ENCODE assay signal across 23 mouse cellular contexts in the genomic region with DNA sequence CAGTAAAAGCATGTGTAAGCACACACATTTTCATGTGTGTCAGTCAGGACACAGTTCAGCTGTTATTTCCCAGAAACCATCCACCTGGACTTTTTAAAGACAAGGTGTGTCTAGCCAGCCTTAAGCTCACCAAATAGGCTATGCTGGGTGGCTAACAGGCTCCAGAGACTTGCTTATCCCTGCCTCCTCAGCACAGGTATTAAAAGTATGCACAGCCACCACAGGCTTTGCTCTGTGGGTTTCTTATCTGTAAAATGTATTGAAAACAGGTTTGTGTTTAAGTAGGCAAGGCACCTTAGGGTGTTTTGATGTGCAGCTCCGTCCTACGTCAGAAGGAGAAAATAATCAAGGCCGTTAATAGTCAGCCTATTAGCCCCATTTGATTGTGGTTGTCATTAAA.
DNase-seq lines count a peak whose midpoint lies in the region; ATAC-seq lines count a peak whose summit lies in the region.
"Had no signal": no experiment of that assay in that cellular context is flagged by ENCODE, and none has a peak within 500 bp of the region (broad histone marks: within the 10 kb centered on the region; RNA-seq: fewer than 3 reads in every experiment).

No protein-coding gene starts in this region.

- H3K9ac ChIP-seq in hindbrain, embryonic 13.5 days: no peak overlapping the region
- no peak overlapping the region for H3K9ac ChIP-seq in hindbrain, embryonic 11.5 days (ENCODE audit: low read depth, low read length)
- H3K9ac ChIP-seq in midbrain, embryonic 11.5 days (ENCODE audit: low read length): no peak overlapping the region
- no peak overlapping the region for H3K9ac ChIP-seq in midbrain, embryonic 13.5 days (replicated peaks)
- no peak overlapping the region for H3K9ac ChIP-seq in limb, embryonic 12.5 days (replicated peaks)
- H3K9ac ChIP-seq: forebrain, embryonic 13.5 days; forebrain, embryonic 15.5 days had no signal

- H3K4me3 ChIP-seq in hindbrain, embryonic 13.5 days: no peak overlapping the region
- H3K4me3 ChIP-seq in hindbrain, embryonic 11.5 days (ENCODE audit: low read depth, low read length): no peak overlapping the region
- no peak overlapping the region for H3K4me3 ChIP-seq in midbrain, embryonic 11.5 days (ENCODE audit: low read depth, low read length)
- H3K4me3 ChIP-seq in midbrain, embryonic 13.5 days (replicated peaks): no peak overlapping the region
- H3K4me3 ChIP-seq in limb, embryonic 10.5 days: no peak overlapping the region
- no peak overlapping the region for H3K4me3 ChIP-seq in limb, embryonic 12.5 days (replicated peaks)
- H3K4me3 ChIP-seq: forebrain, embryonic 13.5 days; forebrain, embryonic 15.5 days had no signal

- 78% methylated on average over 3 of the region's 3 CpGs for WGBS in hindbrain, embryonic 13.5 days
- 83% methylated on average over 3 of the region's 3 CpGs for WGBS in hindbrain, embryonic 11.5 days
- WGBS in midbrain, embryonic 11.5 days: 82% methylated on average over 3 of the region's 3 CpGs
- WGBS in midbrain, embryonic 13.5 days: 88% methylated on average over 3 of the region's 3 CpGs
- 78% methylated on average over 3 of the region's 3 CpGs for WGBS in limb, embryonic 10.5 days
- WGBS in limb, embryonic 12.5 days: 48% methylated on average over 3 of the region's 3 CpGs

- H3K27me3 ChIP-seq in hindbrain, embryonic 13.5 days: no peaks in the 10 kb centered on the region
- H3K27me3 ChIP-seq in hindbrain, embryonic 11.5 days (ENCODE audit: control insufficient read depth, insufficient read depth, low read length): no peaks in the 10 kb centered on the region
- H3K27me3 ChIP-seq in midbrain, embryonic 11.5 days (ENCODE audit: control insufficient read depth, insufficient read depth, low read length): no peaks in the 10 kb centered on the region
- no peaks in the 10 kb centered on the region for H3K27me3 ChIP-seq in midbrain, embryonic 13.5 days
- H3K27me3 ChIP-seq in limb, embryonic 10.5 days (ENCODE audit: low read depth, poor library complexity, severe bottlenecking): no peaks in the 10 kb centered on the region
- peaks cover 12% of the 10 kb centered on the region for H3K27me3 ChIP-seq in limb, embryonic 12.5 days
- H3K27me3 ChIP-seq: forebrain, embryonic 13.5 days; forebrain, embryonic 15.5 days; Patski had no signal

- no peak for ATAC-seq in hindbrain, embryonic 13.5 days (ENCODE audit: low FRiP score)
- no peak for ATAC-seq in hindbrain, embryonic 11.5 days (ENCODE audit: low FRiP score)
- ATAC-seq in midbrain, embryonic 11.5 days (ENCODE audit: low FRiP score): no peak
- ATAC-seq in midbrain, embryonic 13.5 days: no peak
- 0 out of 2 replicates have a peak, but pooled peaks have one; percentile 21 for ATAC-seq in limb, embryonic 12.5 days (ENCODE audit: insufficient number of reproducible peaks, insufficient read depth, low FRiP score, low TSS enrichment, low read depth)
- ATAC-seq: activated CD4-positive, CD25-positive, alpha-beta regulatory T cell, adult 4 months; CD4-positive, CD25-positive, alpha-beta regulatory T cell, adult 4 months; forebrain, embryonic 13.5 days; forebrain, embryonic 15.5 days; Patski had no signal

- no peak for DNase-seq in hindbrain, embryonic 11.5 days (ENCODE audit: low spot score)
- DNase-seq in midbrain, embryonic 11.5 days (ENCODE audit: low spot score, missing footprints): peak; percentile 59
- no peak for DNase-seq in limb, embryonic 10.5 days (ENCODE audit: low spot score)
- DNase-seq in heart, adult 11 months: no peak
- no peak for DNase-seq in liver
- DNase-seq: adrenal gland, adult 8-10 months; adrenal gland, postnatal 14 days; adrenal gland, postnatal 36 days; B cell, adult 2 months; cerebellum, adult 11-12 months; cerebellum, adult 2 months; cerebellum, adult 9-10 months; cerebellum, postnatal 10 days; cerebellum, postnatal 25 days had no signal

- H3K36me3 ChIP-seq in hindbrain, embryonic 13.5 days: 0 out of 2 replicates have a peak, but pooled peaks cover 4% of the 10 kb centered on the region
- H3K36me3 ChIP-seq in hindbrain, embryonic 11.5 days (ENCODE audit: control insufficient read depth, insufficient read depth, low read length): no peaks in the 10 kb centered on the region
- no peaks in the 10 kb centered on the region for H3K36me3 ChIP-seq in midbrain, embryonic 11.5 days (ENCODE audit: control insufficient read depth, insufficient read depth, low read length)
- no peaks in the 10 kb centered on the region for H3K36me3 ChIP-seq in midbrain, embryonic 13.5 days
- no peaks in the 10 kb centered on the region for H3K36me3 ChIP-seq in limb, embryonic 10.5 days
- no peaks in the 10 kb centered on the region for H3K36me3 ChIP-seq in limb, embryonic 12.5 days
- H3K36me3 ChIP-seq: forebrain, embryonic 15.5 days; G1E had no signal

- no peaks in the 10 kb centered on the region for H3K9me3 ChIP-seq in hindbrain, embryonic 13.5 days
- H3K9me3 ChIP-seq in hindbrain, embryonic 11.5 days (ENCODE audit: control insufficient read depth, low read length): no peaks in the 10 kb centered on the region
- no peaks in the 10 kb centered on the region for H3K9me3 ChIP-seq in midbrain, embryonic 11.5 days (ENCODE audit: control insufficient read depth, low read length)
- no peaks in the 10 kb centered on the region for H3K9me3 ChIP-seq in midbrain, embryonic 13.5 days
- H3K9me3 ChIP-seq in limb, embryonic 10.5 days (replicated peaks): no peaks in the 10 kb centered on the region; the same call in 1 of the 2 replicates
- H3K9me3 ChIP-seq in limb, embryonic 12.5 days: no peaks in the 10 kb centered on the region
- H3K9me3 ChIP-seq: forebrain, embryonic 13.5 days; forebrain, embryonic 15.5 days; G1E had no signal

- H3K4me2 ChIP-seq in hindbrain, embryonic 13.5 days: no peak overlapping the region
- H3K4me2 ChIP-seq in hindbrain, embryonic 11.5 days (replicated peaks; ENCODE audit: low read depth, low read length): no peak overlapping the region
- no peak overlapping the region for H3K4me2 ChIP-seq in midbrain, embryonic 11.5 days
- no peak overlapping the region for H3K4me2 ChIP-seq in midbrain, embryonic 13.5 days (replicated peaks)
- peak overlapping the region; percentile 27 for H3K4me2 ChIP-seq in limb, embryonic 12.5 days
- H3K4me2 ChIP-seq: forebrain, embryonic 13.5 days; forebrain, embryonic 15.5 days had no signal

- peaks cover 33% of the 10 kb centered on the region for H3K4me1 ChIP-seq in hindbrain, embryonic 13.5 days (replicated peaks)
- H3K4me1 ChIP-seq in hindbrain, embryonic 11.5 days (replicated peaks; ENCODE audit: control insufficient read depth, insufficient read depth, low read length): no peaks in the 10 kb centered on the region
- H3K4me1 ChIP-seq in midbrain, embryonic 11.5 days (ENCODE audit: control insufficient read depth, insufficient read depth, low read length): no peaks in the 10 kb centered on the region
- H3K4me1 ChIP-seq in midbrain, embryonic 13.5 days (replicated peaks): no peaks in the 10 kb centered on the region
- peaks cover 38% of the 10 kb centered on the region for H3K4me1 ChIP-seq in limb, embryonic 10.5 days
- peaks cover 47% of the 10 kb centered on the region for H3K4me1 ChIP-seq in limb, embryonic 12.5 days (replicated peaks)

- peak overlapping the region; percentile 69 for H3K27ac ChIP-seq in hindbrain, embryonic 13.5 days
- no peak overlapping the region for H3K27ac ChIP-seq in hindbrain, embryonic 11.5 days (ENCODE audit: low read depth, low read length)
- no peak overlapping the region for H3K27ac ChIP-seq in midbrain, embryonic 11.5 days (ENCODE audit: low read depth, low read length)
- no peak overlapping the region for H3K27ac ChIP-seq in midbrain, embryonic 13.5 days
- H3K27ac ChIP-seq in limb, embryonic 10.5 days: peak overlapping the region; percentile 47
- peak overlapping the region; percentile 83 for H3K27ac ChIP-seq in limb, embryonic 12.5 days
- H3K27ac ChIP-seq: forebrain, embryonic 13.5 days; forebrain, embryonic 15.5 days had no signal

Comparison
In these comparisons a context has a peak if more than half of its experiments do, and no peak if none do; other contexts are left out.
1. H3K27ac ChIP-seq: peak in hindbrain, embryonic 13.5 days (single experiment), limb, embryonic 10.5 days (single experiment) and limb, embryonic 12.5 days (single experiment); none in hindbrain, embryonic 11.5 days (single experiment), midbrain, embryonic 11.5 days (single experiment) and midbrain, embryonic 13.5 days (single experiment).